Mouse (Mus musculus): ENCODE data around the gene Phf24. TPM values are rescaled to one million over a fixed set of nuclear protein-coding genes. Genes with fewer than 3 reads are reported as not detected.
A peak's percentile ranks its signal among the peaks of the same experiment; 100 is the strongest.

Gene Phf24
- polyA plus RNA-seq, 1 experiment: 7.6 TPM

GRCm38 (mm10) chr4:42879829-42880676 lies 36.4 kb upstream of the Phf24 start:
- TF ChIP-seq CTCF (IDR thresholded peaks at IDR 0.05; ENCODE audit: insufficient read depth, low read length): no peak
- TF ChIP-seq POLR2A (IDR thresholded peaks at IDR 0.05; ENCODE audit: borderline replicate concordance, extremely low read depth, low read depth, low read length): no peak
- no peak overlapping the region for H3K4me3 ChIP-seq (replicated peaks; ENCODE audit: extremely low read depth, low read depth, low read length)
- WGBS: 60% methylated on average over 16 of the region's 16 CpGs
- no peak for DNase-seq
- H3K4me1 ChIP-seq (ENCODE audit: control insufficient read depth, insufficient read depth, low read length): no peaks in the 10 kb centered on the region

GRCm38 (mm10) chr4:42880677-42880948 lies 35.8 kb upstream of the Phf24 start:
- WGBS: 10% methylated on average over 1 of the region's 1 CpGs
- H3K4me1 ChIP-seq (ENCODE audit: control insufficient read depth, insufficient read depth, low read length): no peaks in the 10 kb centered on the region
- no peak for DNase-seq
- no peak overlapping the region for H3K4me3 ChIP-seq (replicated peaks; ENCODE audit: extremely low read depth, low read depth, low read length)
- no peak for TF ChIP-seq POLR2A (IDR thresholded peaks at IDR 0.05; ENCODE audit: borderline replicate concordance, extremely low read depth, low read depth, low read length)
- TF ChIP-seq CTCF (IDR thresholded peaks at IDR 0.05; ENCODE audit: insufficient read depth, low read length): no peak

- 83% methylated on average over 6 of the region's 6 CpGs for WGBS
Observed at GRCm38 (mm10) chr4:42886926-42887325, 29.5 kb upstream of the Phf24 start.

GRCm38 (mm10) chr4:42888806-42889205 lies 27.7 kb upstream of the Phf24 start:
- no peak for DNase-seq
- no peaks in the 10 kb centered on the region for H3K4me1 ChIP-seq (ENCODE audit: control insufficient read depth, insufficient read depth, low read length)
- no peak overlapping the region for H3K4me3 ChIP-seq (replicated peaks; ENCODE audit: extremely low read depth, low read depth, low read length)
- TF ChIP-seq POLR2A (IDR thresholded peaks at IDR 0.05; ENCODE audit: borderline replicate concordance, extremely low read depth, low read depth, low read length) (no peak), CTCF (IDR thresholded peaks at IDR 0.05; ENCODE audit: insufficient read depth, low read length) (no peak)
- WGBS: 92% methylated on average over 6 of the region's 6 CpGs

More at GRCm38 (mm10) chr4:42886926-42887325, 29.5 kb upstream of the Phf24 start:
- DNase-seq: no peak
- H3K4me3 ChIP-seq (replicated peaks; ENCODE audit: extremely low read depth, low read depth, low read length): no peak overlapping the region
- no peaks in the 10 kb centered on the region for H3K4me1 ChIP-seq (ENCODE audit: control insufficient read depth, insufficient read depth, low read length)
- no peak for TF ChIP-seq CTCF (IDR thresholded peaks at IDR 0.05; ENCODE audit: insufficient read depth, low read length)
- TF ChIP-seq POLR2A (IDR thresholded peaks at IDR 0.05; ENCODE audit: borderline replicate concordance, extremely low read depth, low read depth, low read length): no peak

- TF ChIP-seq CTCF (IDR thresholded peaks at IDR 0.05; ENCODE audit: insufficient read depth, low read length) (no peak), POLR2A (IDR thresholded peaks at IDR 0.05; ENCODE audit: borderline replicate concordance, extremely low read depth, low read depth, low read length) (no peak)
- no peaks in the 10 kb centered on the region for H3K4me1 ChIP-seq (ENCODE audit: control insufficient read depth, insufficient read depth, low read length)
- 67% methylated on average over 7 of the region's 7 CpGs for WGBS
- H3K4me3 ChIP-seq (replicated peaks; ENCODE audit: extremely low read depth, low read depth, low read length): no peak overlapping the region
- no peak for DNase-seq
Observed at GRCm38 (mm10) chr4:42891176-42891575, 25.3 kb upstream of the Phf24 start.

- no peaks in the 10 kb centered on the region for H3K4me1 ChIP-seq (ENCODE audit: control insufficient read depth, insufficient read depth, low read length)
- DNase-seq: no peak
- WGBS: 79% methylated on average over 7 of the region's 7 CpGs
- no peak overlapping the region for H3K4me3 ChIP-seq (replicated peaks; ENCODE audit: extremely low read depth, low read depth, low read length)
- TF ChIP-seq POLR2A (IDR thresholded peaks at IDR 0.05; ENCODE audit: borderline replicate concordance, extremely low read depth, low read depth, low read length): no peak
- no peak for TF ChIP-seq CTCF (IDR thresholded peaks at IDR 0.05; ENCODE audit: insufficient read depth, low read length)
Observed at GRCm38 (mm10) chr4:42895118-42895517, 21.3 kb upstream of the Phf24 start.

GRCm38 (mm10) chr4:42898914-42899313 lies 17.5 kb upstream of the Phf24 start:
- 50% methylated on average over 3 of the region's 3 CpGs for WGBS
- no peaks in the 10 kb centered on the region for H3K4me1 ChIP-seq (ENCODE audit: control insufficient read depth, insufficient read depth, low read length)

GRCm38 (mm10) chr4:42900878-42901277 lies 15.6 kb upstream of the Phf24 start:
- TF ChIP-seq POLR2A (IDR thresholded peaks at IDR 0.05; ENCODE audit: borderline replicate concordance, extremely low read depth, low read depth, low read length) (no peak), CTCF (IDR thresholded peaks at IDR 0.05; ENCODE audit: insufficient read depth, low read length) (no peak)
- Histone ChIP-seq H3K4me3 (replicated peaks; ENCODE audit: extremely low read depth, low read depth, low read length) (no peak overlapping the region), H3K4me1 (ENCODE audit: control insufficient read depth, insufficient read depth, low read length) (no peaks in the 10 kb centered on the region)
- DNase-seq: no peak
- WGBS: 62% methylated on average over 5 of the region's 5 CpGs

More at GRCm38 (mm10) chr4:42898914-42899313, 17.5 kb upstream of the Phf24 start:
- no peak overlapping the region for H3K4me3 ChIP-seq (replicated peaks; ENCODE audit: extremely low read depth, low read depth, low read length)
- DNase-seq: no peak
- TF ChIP-seq CTCF (IDR thresholded peaks at IDR 0.05; ENCODE audit: insufficient read depth, low read length): no peak

GRCm38 (mm10) chr4:42902174-42902573 lies 14.3 kb upstream of the Phf24 start:
- no peak overlapping the region for H3K4me3 ChIP-seq (replicated peaks; ENCODE audit: extremely low read depth, low read depth, low read length)
- 44% methylated on average over 9 of the region's 9 CpGs for WGBS
- no peak for DNase-seq
- H3K4me1 ChIP-seq (ENCODE audit: control insufficient read depth, insufficient read depth, low read length): no peaks in the 10 kb centered on the region
- TF ChIP-seq POLR2A (IDR thresholded peaks at IDR 0.05; ENCODE audit: borderline replicate concordance, extremely low read depth, low read depth, low read length) (no peak), CTCF (IDR thresholded peaks at IDR 0.05; ENCODE audit: insufficient read depth, low read length) (peak; percentile 56)

GRCm38 (mm10) chr4:42902730-42903129 lies 13.7 kb upstream of the Phf24 start:
- Histone ChIP-seq H3K4me3 (replicated peaks; ENCODE audit: extremely low read depth, low read depth, low read length) (no peak overlapping the region), H3K4me1 (ENCODE audit: control insufficient read depth, insufficient read depth, low read length) (no peaks in the 10 kb centered on the region)
- DNase-seq: no peak
- 81% methylated on average over 5 of the region's 5 CpGs for WGBS
- no peak for TF ChIP-seq POLR2A (IDR thresholded peaks at IDR 0.05; ENCODE audit: borderline replicate concordance, extremely low read depth, low read depth, low read length)
- TF ChIP-seq CTCF (IDR thresholded peaks at IDR 0.05; ENCODE audit: insufficient read depth, low read length): no peak

Data from lung, adult 2 months (tissue).